Comparison of ENCODE assay signal across 8 mouse cellular contexts in the genomic region with DNA sequence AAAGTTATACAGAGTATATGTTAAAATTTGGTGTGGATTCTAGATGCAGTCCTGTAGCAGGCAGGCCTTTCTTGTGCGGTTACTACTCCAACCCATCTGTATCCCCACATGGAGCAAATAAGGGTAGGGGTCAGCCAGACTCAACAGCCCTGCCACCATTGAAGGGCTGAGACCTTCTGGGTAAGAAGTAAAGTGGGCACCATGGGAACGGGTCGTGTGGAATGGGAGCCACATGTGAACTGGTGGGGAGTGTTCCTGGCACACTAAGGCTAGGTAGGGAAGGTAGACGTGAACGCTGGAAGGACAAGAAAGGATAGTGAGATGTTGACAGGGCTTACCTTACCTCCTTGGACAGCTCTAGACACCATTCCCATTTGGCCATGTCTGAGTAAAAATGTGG. TPM values are rescaled to one million over a fixed set of nuclear protein-coding genes. Genes with fewer than 3 reads are reported as not detected.
DNase-seq lines count a peak whose midpoint lies in the region; ATAC-seq and TF ChIP-seq lines count a peak whose summit lies in the region.

No protein-coding gene starts in this region.

- no peak for ATAC-seq in forebrain, embryonic 11.5 days (replicated peaks; ENCODE audit: low FRiP score)
- ATAC-seq in embryonic facial prominence, embryonic 14.5 days (ENCODE audit: low read depth): no peak
- ATAC-seq in midbrain, embryonic 14.5 days (ENCODE audit: low FRiP score, low TSS enrichment): no peak

- no peak for TF ChIP-seq CTCF in layer of hippocampus, adult 2 months (conservative IDR thresholded peaks at IDR 0.05)

- H3K9ac ChIP-seq in forebrain, embryonic 11.5 days (ENCODE audit: low read length): no peak overlapping the region
- H3K9ac ChIP-seq in embryonic facial prominence, embryonic 14.5 days (ENCODE audit: low read depth, low read length): no peak overlapping the region
- H3K9ac ChIP-seq in midbrain, embryonic 14.5 days (replicated peaks; ENCODE audit: low read length): no peak overlapping the region

- 76% methylated on average over 5 of the region's 5 CpGs for WGBS in forebrain, embryonic 10.5 days
- 74% methylated on average over 5 of the region's 5 CpGs for WGBS in forebrain, embryonic 11.5 days
- 67% methylated on average over 5 of the region's 5 CpGs for WGBS in embryonic facial prominence, embryonic 14.5 days
- 72% methylated on average over 5 of the region's 5 CpGs for WGBS in midbrain, embryonic 14.5 days

- peaks cover 33% of the 10 kb centered on the region for H3K36me3 ChIP-seq in forebrain, embryonic 10.5 days (replicated peaks)
- H3K36me3 ChIP-seq in forebrain, embryonic 11.5 days (ENCODE audit: control insufficient read depth, insufficient read depth, low read length): peaks cover 11% of the 10 kb centered on the region; the same call in 1 of the 2 replicates
- peaks cover 29% of the 10 kb centered on the region for H3K36me3 ChIP-seq in embryonic facial prominence, embryonic 14.5 days (ENCODE audit: control insufficient read depth, insufficient read depth, low read length)
- peaks cover 23% of the 10 kb centered on the region for H3K36me3 ChIP-seq in midbrain, embryonic 14.5 days (ENCODE audit: control insufficient read depth, insufficient read depth, low read length)

- H3K27ac ChIP-seq in forebrain, embryonic 10.5 days: no peak overlapping the region
- H3K27ac ChIP-seq in forebrain, embryonic 11.5 days (ENCODE audit: low read depth, low read length): no peak overlapping the region
- H3K27ac ChIP-seq in layer of hippocampus, adult 2 months: peak overlapping the region; percentile 94; the same call in 1 of the 2 replicates
- no peak overlapping the region for H3K27ac ChIP-seq in embryonic facial prominence, embryonic 14.5 days (replicated peaks; ENCODE audit: low read depth, low read length)
- no peak overlapping the region for H3K27ac ChIP-seq in midbrain, embryonic 14.5 days (replicated peaks; ENCODE audit: low read depth, low read length)

- DNase-seq in forebrain, embryonic 10.5 days (ENCODE audit: extremely low spot score, low spot score): no peak
- no peak for DNase-seq in forebrain, embryonic 11.5 days (ENCODE audit: low spot score)
- DNase-seq in layer of hippocampus, adult 2 months (ENCODE audit: low spot score in 2 of 2): no peak
- no peak for DNase-seq in layer of hippocampus, postnatal 25 days (ENCODE audit: extremely low spot score in 1 of 2, low spot score in 1 of 2)
- no peak for DNase-seq in embryonic facial prominence, embryonic 14.5 days (ENCODE audit: low spot score)
- DNase-seq in midbrain, embryonic 14.5 days: no peak
- no peak for DNase-seq in embryo, embryonic 11 days
- no peak for DNase-seq in right cerebral cortex, postnatal 25 days

- peak overlapping the region; percentile 64 for H3K4me3 ChIP-seq in forebrain, embryonic 10.5 days
- H3K4me3 ChIP-seq in forebrain, embryonic 11.5 days (ENCODE audit: low read depth, low read length): no peak overlapping the region
- no peak overlapping the region; the same call in 1 of the 2 replicates for H3K4me3 ChIP-seq in layer of hippocampus, adult 2 months
- H3K4me3 ChIP-seq in embryonic facial prominence, embryonic 14.5 days (ENCODE audit: low read depth, low read length): peak overlapping the region; percentile 53; the same call in 1 of the 2 replicates
- no peak overlapping the region for H3K4me3 ChIP-seq in midbrain, embryonic 14.5 days (replicated peaks; ENCODE audit: low read depth, low read length)

- no peaks in the 10 kb centered on the region for H3K9me3 ChIP-seq in forebrain, embryonic 10.5 days
- no peaks in the 10 kb centered on the region for H3K9me3 ChIP-seq in forebrain, embryonic 11.5 days (ENCODE audit: control insufficient read depth, low read length)
- no peaks in the 10 kb centered on the region for H3K9me3 ChIP-seq in embryonic facial prominence, embryonic 14.5 days (ENCODE audit: control insufficient read depth, low read length)
- no peaks in the 10 kb centered on the region for H3K9me3 ChIP-seq in midbrain, embryonic 14.5 days (ENCODE audit: control insufficient read depth, low read length)

- peaks cover 35% of the 10 kb centered on the region for H3K4me1 ChIP-seq in forebrain, embryonic 10.5 days
- H3K4me1 ChIP-seq in forebrain, embryonic 11.5 days (replicated peaks; ENCODE audit: control insufficient read depth, insufficient read depth, low read length): peaks cover 17% of the 10 kb centered on the region
- peaks cover 19% of the 10 kb centered on the region for H3K4me1 ChIP-seq in embryonic facial prominence, embryonic 14.5 days (ENCODE audit: control insufficient read depth, insufficient read depth, low read length)
- H3K4me1 ChIP-seq in midbrain, embryonic 14.5 days (ENCODE audit: control insufficient read depth, insufficient read depth, low read length): peaks cover 17% of the 10 kb centered on the region

- no peaks in the 10 kb centered on the region for H3K27me3 ChIP-seq in forebrain, embryonic 10.5 days (ENCODE audit: poor library complexity, severe bottlenecking)
- H3K27me3 ChIP-seq in forebrain, embryonic 11.5 days (ENCODE audit: control insufficient read depth, insufficient read depth, low read length): no peaks in the 10 kb centered on the region
- no peaks in the 10 kb centered on the region for H3K27me3 ChIP-seq in embryonic facial prominence, embryonic 14.5 days (replicated peaks; ENCODE audit: control insufficient read depth, insufficient read depth, low read length)
- no peaks in the 10 kb centered on the region for H3K27me3 ChIP-seq in midbrain, embryonic 14.5 days (ENCODE audit: control insufficient read depth, insufficient read depth, low read length)

- H3K4me2 ChIP-seq in forebrain, embryonic 11.5 days (ENCODE audit: low read depth, low read length, severe bottlenecking): no peak overlapping the region
- H3K4me2 ChIP-seq in embryonic facial prominence, embryonic 14.5 days (ENCODE audit: low read depth, low read length): peak overlapping the region; percentile 66
- H3K4me2 ChIP-seq in midbrain, embryonic 14.5 days (ENCODE audit: low read length): peak overlapping the region; percentile 71; the same call in 1 of the 2 replicates

RNA-seq across cellular contexts. Expression of a gene that starts 7.3 kb away (rescaled TPM):
- 227 and 236 TPM in 2 replicates for polyA plus RNA-seq in forebrain, embryonic 10.5 days (2016; fragmentation: Nextera tagmentation; extraction: Ambion mirVana)
- 199 and 209 TPM in 2 replicates for polyA plus RNA-seq in forebrain, embryonic 11.5 days (2014; fragmentation: Nextera tagmentation; extraction: Ambion mirVana)
- under 1 TPM; 0.54 to 0.79 TPM for total RNA-seq in layer of hippocampus, adult 2 months (2021)
- 1 to 10 TPM in 1 of 2 experiments, under 1 TPM in 1; 0.85 to 1.0 TPM for total RNA-seq in layer of hippocampus, postnatal 25 days (2021)
- 92.5 and 112 TPM in 2 replicates for polyA plus RNA-seq in embryonic facial prominence, embryonic 14.5 days (2014; fragmentation: Nextera tagmentation; extraction: Ambion mirVana)
- 14.6 and 29.6 TPM in 2 replicates for polyA plus RNA-seq in midbrain, embryonic 14.5 days (2014; fragmentation: Nextera tagmentation; extraction: Ambion mirVana)

RNA-seq across cellular contexts. Expression of a gene that starts 21.3 kb away (rescaled TPM):
- polyA plus RNA-seq in forebrain, embryonic 10.5 days (2016; fragmentation: Nextera tagmentation; extraction: Ambion mirVana): 3.8 and 4.1 TPM in 2 replicates
- 7.9 and 9.2 TPM in 2 replicates for polyA plus RNA-seq in forebrain, embryonic 11.5 days (2014; fragmentation: Nextera tagmentation; extraction: Ambion mirVana)
- total RNA-seq in layer of hippocampus, adult 2 months (2021): 10 to 100 TPM; 26.6 to 30.8 TPM
- 10 to 100 TPM; 27.4 to 31.4 TPM for total RNA-seq in layer of hippocampus, postnatal 25 days (2021)
- 12.1 and 12.4 TPM in 2 replicates for polyA plus RNA-seq in embryonic facial prominence, embryonic 14.5 days (2014; fragmentation: Nextera tagmentation; extraction: Ambion mirVana)
- polyA plus RNA-seq in midbrain, embryonic 14.5 days (2014; fragmentation: Nextera tagmentation; extraction: Ambion mirVana): 17.3 and 20.1 TPM in 2 replicates

RNA-seq across cellular contexts. Expression of a gene that starts 22.5 kb away (rescaled TPM):
- 79.6 and 86.1 TPM in 2 replicates for polyA plus RNA-seq in forebrain, embryonic 10.5 days (2016; fragmentation: Nextera tagmentation; extraction: Ambion mirVana)
- 94.0 and 95.7 TPM in 2 replicates for polyA plus RNA-seq in forebrain, embryonic 11.5 days (2014; fragmentation: Nextera tagmentation; extraction: Ambion mirVana)
- 10 to 100 TPM; 40.3 to 43.1 TPM for total RNA-seq in layer of hippocampus, adult 2 months (2021)
- 10 to 100 TPM; 35.5 to 36.0 TPM for total RNA-seq in layer of hippocampus, postnatal 25 days (2021)
- 36.5 and 47.3 TPM in 2 replicates for polyA plus RNA-seq in embryonic facial prominence, embryonic 14.5 days (2014; fragmentation: Nextera tagmentation; extraction: Ambion mirVana)
- polyA plus RNA-seq in midbrain, embryonic 14.5 days (2014; fragmentation: Nextera tagmentation; extraction: Ambion mirVana): 55.8 and 56.1 TPM in 2 replicates

RNA-seq across cellular contexts. Expression of a gene that starts 29.9 kb away (rescaled TPM):
- 70.5 and 72.8 TPM in 2 replicates for polyA plus RNA-seq in forebrain, embryonic 10.5 days (2016; fragmentation: Nextera tagmentation; extraction: Ambion mirVana)
- polyA plus RNA-seq in forebrain, embryonic 11.5 days (2014; fragmentation: Nextera tagmentation; extraction: Ambion mirVana): 48.2 and 55.8 TPM in 2 replicates
- total RNA-seq in layer of hippocampus, adult 2 months (2021): 10 to 100 TPM; 27.5 to 27.8 TPM
- total RNA-seq in layer of hippocampus, postnatal 25 days (2021): 10 to 100 TPM; 18.9 to 29.3 TPM
- 19.1 and 21.9 TPM in 2 replicates for polyA plus RNA-seq in embryonic facial prominence, embryonic 14.5 days (2014; fragmentation: Nextera tagmentation; extraction: Ambion mirVana)
- polyA plus RNA-seq in midbrain, embryonic 14.5 days (2014; fragmentation: Nextera tagmentation; extraction: Ambion mirVana): 12.6 and 16.5 TPM in 2 replicates

RNA-seq across cellular contexts. Expression of a gene that starts 32.4 kb away (rescaled TPM):
- 60.8 and 61.0 TPM in 2 replicates for polyA plus RNA-seq in forebrain, embryonic 10.5 days (2016; fragmentation: Nextera tagmentation; extraction: Ambion mirVana)
- polyA plus RNA-seq in forebrain, embryonic 11.5 days (2014; fragmentation: Nextera tagmentation; extraction: Ambion mirVana): 60.3 and 60.6 TPM in 2 replicates
- total RNA-seq in layer of hippocampus, adult 2 months (2021): 10 to 100 TPM; 20.3 to 21.6 TPM
- total RNA-seq in layer of hippocampus, postnatal 25 days (2021): 10 to 100 TPM; 21.1 to 21.6 TPM
- polyA plus RNA-seq in embryonic facial prominence, embryonic 14.5 days (2014; fragmentation: Nextera tagmentation; extraction: Ambion mirVana): 65.6 and 87.8 TPM in 2 replicates
- polyA plus RNA-seq in midbrain, embryonic 14.5 days (2014; fragmentation: Nextera tagmentation; extraction: Ambion mirVana): 28.0 and 36.5 TPM in 2 replicates

Comparison
In these comparisons a context has a peak if more than half of its experiments do, and no peak if none do; other contexts are left out.
1. H3K4me3 ChIP-seq: peak in forebrain, embryonic 10.5 days (single experiment) and embryonic facial prominence, embryonic 14.5 days (single experiment); none in forebrain, embryonic 11.5 days (single experiment), layer of hippocampus, adult 2 months (single experiment) and midbrain, embryonic 14.5 days (single experiment).